Mouse (Mus musculus): ENCODE measurements around the gene Myh2. TPM values are rescaled to one million over a fixed set of nuclear protein-coding genes. Genes with fewer than 3 reads are reported as not detected.

The Myh2 gene
- total RNA-seq (2015) (not detected in 2 replicates), total RNA-seq (2017) (not detected in 2 replicates)

DNA sequence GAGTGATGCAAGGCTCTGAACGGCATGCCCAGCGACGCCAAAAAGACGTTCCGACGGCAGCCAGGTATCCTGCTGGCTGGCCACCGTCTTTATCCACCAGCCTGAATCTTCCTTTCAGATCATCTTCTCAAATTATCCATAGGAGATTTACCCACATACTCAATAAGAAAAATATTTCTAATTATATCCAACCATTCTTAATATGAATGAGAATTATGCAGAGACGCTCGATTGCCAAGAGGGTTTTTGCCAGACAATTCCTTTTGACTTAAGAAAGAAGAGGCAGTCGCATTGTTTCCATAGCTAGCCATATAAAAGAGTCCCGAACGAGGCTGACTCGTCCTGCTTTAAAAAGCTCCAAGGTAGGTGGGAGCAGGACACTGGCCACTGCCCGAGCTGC, at the start of gene Myh2:
Gene Myh2, plus strand, starts transcription at position 301 of the 400 bp plus-strand sequence.
- no peak for ATAC-seq (ENCODE audit: poor library complexity, severe bottlenecking)

DNA sequence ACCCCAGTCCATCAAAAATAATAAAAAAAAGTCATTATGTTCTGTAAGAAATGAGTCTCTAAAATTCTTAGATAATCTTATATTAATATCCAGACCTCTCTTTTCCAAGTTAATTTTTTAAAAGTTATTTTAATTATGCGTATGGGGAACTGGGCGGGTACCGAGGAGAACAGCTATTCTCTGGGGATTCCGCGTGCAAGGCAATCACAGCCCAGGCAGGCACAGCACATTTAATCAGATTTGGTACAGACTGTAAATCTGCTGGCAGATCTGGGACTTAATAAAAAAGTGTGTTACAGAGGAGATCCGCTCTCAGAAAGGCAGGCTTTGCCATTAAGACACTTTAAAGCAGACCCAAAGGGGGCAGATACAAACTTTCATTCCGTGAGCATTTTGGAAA, 45.9 kb upstream of the Myh2 start:
- ATAC-seq (ENCODE audit: poor library complexity, severe bottlenecking): no peak

DNA sequence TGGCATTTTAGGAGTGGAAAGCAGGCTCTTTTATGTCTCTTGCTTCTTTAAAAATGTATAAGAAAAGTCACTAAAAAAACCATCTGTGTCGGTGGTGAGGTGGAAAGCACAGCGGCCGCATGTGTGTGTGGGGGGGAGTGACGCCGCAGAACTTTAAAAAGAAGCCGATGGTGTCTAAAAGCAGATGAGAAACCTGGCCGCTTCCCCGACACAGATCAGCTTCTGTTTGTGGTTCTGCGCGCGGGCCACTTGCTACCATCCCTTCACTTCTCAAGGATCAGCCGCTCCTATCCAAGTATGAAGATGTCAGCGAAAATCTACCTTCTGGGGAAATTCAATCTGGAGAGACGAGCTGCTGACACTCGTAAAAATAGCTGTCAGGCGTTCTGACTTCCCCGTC, 45.5 kb upstream of the Myh2 start:
- ATAC-seq (ENCODE audit: poor library complexity, severe bottlenecking): no peak

DNA sequence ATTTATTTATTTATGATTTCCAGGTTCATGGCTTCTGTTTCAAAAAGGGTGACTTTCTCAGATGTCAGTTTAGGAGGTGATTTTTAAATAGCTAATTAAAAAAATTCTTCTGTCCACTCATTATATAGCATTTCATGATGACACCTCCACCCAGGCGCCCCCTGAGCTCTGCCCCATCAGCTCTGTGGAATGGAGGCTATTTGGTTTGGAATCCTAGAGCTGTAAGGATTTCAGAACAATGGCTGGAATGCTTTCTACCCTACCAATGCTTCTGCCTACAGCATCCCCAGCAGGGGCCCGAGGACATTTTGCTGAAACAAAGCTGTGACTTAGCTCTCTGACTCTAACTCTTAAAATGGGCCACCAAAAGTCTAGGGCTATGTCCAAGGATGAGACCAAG, 37.3 kb upstream of the Myh2 start:
- ATAC-seq (ENCODE audit: poor library complexity, severe bottlenecking): no peak

DNA sequence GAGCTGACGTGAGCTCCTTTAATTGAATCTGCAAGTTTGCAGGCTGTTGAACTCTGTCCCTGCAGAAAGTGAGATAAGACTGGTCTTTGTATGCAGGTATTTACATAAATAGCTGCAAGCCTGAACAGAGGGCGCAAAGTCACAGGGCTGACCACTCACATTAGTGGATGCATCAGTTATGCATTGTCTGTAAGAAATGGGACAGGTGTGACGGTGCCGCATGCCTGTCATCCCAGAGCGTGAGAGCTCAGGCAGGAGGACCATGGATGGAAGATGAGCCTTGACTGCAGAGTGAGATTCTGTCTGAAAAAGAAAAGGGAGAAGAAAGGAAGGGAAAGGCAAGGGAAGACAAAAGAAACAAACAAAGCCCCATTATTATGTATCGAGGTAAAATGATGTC, 36.2 kb upstream of the Myh2 start:
- no peak for ATAC-seq (ENCODE audit: poor library complexity, severe bottlenecking)

DNA sequence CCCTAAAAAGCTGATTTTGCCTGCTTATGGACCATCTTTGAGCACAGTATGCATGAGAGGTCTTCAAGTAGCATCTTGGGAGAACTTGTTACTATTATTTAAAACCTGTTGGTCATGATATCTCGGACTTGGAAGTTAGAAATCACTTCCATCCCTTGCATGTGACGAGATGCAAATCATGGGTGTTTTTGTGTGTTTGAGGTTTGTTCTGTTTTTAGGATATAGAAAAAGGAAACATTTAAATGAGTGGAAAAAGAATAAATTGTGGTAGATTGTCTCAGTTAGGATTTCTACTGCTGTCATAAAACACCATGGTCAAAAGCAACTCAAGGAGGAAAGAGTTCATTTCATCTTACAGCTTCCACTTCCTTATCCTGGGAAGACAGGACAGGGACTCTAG, 35.3 kb upstream of the Myh2 start:
- ATAC-seq (ENCODE audit: poor library complexity, severe bottlenecking): no peak

DNA sequence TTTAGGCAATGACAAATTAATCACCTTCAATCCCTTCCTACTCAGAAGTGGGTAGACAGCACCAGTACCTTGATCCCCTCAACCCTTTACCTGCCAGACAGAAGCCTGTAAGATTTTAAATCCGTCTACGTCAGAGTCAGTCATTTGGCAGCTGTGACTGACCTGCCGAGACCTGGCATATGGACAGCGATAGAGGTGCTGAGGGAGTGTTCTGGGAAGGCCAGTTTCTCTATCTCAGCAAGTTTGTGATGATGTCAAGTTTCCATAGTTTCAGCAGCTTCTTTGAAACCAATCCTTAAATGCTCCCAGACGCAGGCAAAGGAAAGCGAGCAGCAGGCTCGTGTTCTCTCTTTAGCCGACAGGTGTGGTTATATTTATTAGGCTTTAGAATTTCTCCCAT, 31.3 kb upstream of the Myh2 start:
- no peak for ATAC-seq (ENCODE audit: poor library complexity, severe bottlenecking)

DNA sequence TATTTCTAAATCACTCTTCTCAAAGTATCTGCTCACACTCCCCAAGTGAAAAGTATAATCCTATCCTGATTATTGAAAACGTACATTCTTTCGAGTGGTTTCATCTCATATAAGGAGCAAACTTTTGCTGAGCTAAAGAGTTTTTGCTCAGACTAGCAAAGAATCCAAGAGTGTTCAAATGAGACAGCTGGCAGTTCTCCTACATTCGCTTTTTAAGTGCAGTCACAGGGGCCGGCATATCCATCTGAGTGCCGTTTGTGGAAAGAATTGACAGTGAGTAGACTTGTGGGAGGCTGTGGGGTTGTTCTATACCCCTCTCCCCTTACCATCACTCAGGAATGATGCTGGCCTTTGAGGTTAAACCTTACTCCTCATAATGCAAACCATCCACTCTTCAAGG, 30.7 kb upstream of the Myh2 start:
- no peak for ATAC-seq (ENCODE audit: poor library complexity, severe bottlenecking)

DNA sequence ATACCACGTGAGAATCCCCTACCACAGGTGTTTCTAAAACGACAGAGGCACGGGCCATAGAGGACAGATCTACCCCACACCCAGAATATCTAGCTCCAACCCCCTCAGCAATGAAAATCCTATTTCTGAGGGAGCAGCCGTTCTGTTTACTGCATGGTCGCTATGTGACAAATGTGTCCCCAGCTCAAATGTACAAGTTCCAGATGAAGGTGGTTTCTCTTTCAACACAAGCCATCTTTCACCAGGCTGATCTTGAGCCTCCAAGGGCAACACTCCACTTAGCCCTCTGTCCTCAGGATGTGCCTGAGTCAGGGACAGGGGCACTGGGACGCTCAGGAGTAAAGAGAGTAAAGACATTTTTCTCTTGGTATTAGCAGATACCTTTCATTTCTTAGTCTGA, 29.8 kb upstream of the Myh2 start:
- ATAC-seq (ENCODE audit: poor library complexity, severe bottlenecking): no peak

DNA sequence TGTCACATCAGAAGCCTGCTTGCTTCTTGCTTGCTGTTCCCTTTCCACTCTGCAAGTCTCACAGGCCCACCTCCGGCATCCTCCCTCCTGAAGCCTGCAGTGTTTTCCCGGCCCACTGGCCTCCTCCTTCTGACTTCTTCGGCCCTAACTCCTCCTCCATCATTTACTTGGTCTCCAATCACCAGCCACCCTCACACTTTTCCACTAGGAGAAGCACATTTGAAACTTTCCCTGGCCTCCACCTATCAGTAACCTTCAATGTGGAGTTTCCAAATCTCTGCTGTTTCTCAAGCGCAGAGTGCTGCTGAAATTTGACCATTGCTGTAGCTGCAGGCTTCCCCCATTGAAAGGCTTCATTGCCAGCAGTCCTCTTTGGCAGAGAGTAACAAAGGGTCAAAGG, 28.8 kb upstream of the Myh2 start:
- ATAC-seq (ENCODE audit: poor library complexity, severe bottlenecking): no peak

DNA sequence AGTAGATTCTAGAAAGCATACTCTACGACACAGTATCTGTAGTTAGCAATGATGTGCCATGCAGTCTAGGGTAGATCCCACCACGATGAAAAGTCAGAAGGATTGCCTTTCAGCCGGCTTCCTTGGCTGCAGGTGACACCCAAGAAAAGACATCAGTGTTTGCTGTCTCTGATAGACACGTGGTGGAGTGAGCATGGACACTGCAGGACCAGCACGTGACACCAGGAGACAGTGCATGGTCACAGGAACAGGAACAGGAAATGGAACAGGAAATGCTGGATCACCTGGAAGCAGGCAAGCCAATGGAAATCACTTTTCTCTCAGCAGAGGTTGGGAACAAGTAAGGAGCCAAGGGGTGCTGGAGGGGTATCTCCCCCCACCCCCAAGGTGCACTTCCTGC, 27.8 kb upstream of the Myh2 start:
- ATAC-seq (ENCODE audit: poor library complexity, severe bottlenecking): no peak

DNA sequence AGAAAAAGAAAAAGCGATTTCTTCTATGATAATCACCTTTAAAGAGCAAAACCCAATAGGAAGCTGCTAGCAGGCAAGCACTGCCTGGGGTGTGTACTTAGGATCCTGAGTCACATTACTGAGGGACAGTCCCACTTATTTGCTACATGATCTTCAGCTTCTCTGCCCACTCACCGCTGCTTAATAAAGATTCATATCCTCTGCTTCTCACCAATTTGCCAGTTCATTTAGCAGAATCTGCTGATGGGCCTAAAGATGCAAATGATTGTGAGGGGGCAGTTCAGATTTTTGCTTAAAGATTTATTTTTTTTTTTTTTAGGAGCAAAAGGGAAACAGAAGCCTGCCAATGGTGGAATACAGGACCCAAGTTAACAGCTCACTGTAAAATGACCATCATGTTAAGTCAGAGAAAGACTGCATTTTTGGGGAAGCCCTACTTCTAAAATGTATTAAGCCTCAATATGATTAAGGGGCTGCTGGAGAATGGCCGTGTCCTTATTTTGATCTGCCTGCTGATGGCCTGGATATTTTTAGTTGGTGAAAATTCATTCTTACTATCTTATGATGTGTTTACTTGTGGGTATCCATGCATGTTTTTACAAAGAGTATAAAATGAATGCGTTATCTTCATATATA, 26.8 kb upstream of the Myh2 start:
- ATAC-seq (ENCODE audit: poor library complexity, severe bottlenecking): no peak

DNA sequence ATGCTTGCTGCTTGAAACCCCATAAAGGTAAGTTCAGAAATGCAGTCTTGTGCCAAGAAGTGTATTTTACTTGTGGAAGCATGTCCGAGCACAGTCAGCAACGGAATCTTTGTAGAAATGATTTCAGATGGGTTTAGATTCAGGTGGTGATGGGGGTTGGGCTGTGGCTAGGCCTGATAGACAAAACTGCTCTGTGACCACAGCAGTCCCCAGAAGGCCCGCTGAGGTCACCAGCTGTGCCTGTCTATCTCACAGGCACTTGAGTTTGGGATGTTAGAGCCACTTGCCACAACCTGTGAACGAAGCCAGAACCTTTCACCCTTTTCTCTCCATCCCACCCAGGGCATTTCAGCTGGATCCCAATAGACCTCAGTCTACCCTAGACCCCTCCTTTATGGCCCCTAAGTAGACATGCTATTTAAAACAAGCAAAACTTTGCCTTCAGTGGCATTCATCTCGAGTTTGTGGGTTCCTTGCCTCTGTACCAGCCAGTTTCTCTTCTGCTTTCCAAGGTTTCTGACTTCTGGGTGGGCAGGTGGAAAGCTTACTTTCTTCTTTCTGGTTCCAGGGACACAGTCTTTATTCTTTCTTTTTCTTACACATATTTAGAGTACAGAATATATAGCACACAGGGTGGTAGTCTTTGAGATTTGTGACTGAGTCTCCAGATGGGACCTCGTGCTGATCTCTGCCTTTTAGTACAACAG, 26.1 kb upstream of the Myh2 start:
- ATAC-seq (ENCODE audit: poor library complexity, severe bottlenecking): no peak

DNA sequence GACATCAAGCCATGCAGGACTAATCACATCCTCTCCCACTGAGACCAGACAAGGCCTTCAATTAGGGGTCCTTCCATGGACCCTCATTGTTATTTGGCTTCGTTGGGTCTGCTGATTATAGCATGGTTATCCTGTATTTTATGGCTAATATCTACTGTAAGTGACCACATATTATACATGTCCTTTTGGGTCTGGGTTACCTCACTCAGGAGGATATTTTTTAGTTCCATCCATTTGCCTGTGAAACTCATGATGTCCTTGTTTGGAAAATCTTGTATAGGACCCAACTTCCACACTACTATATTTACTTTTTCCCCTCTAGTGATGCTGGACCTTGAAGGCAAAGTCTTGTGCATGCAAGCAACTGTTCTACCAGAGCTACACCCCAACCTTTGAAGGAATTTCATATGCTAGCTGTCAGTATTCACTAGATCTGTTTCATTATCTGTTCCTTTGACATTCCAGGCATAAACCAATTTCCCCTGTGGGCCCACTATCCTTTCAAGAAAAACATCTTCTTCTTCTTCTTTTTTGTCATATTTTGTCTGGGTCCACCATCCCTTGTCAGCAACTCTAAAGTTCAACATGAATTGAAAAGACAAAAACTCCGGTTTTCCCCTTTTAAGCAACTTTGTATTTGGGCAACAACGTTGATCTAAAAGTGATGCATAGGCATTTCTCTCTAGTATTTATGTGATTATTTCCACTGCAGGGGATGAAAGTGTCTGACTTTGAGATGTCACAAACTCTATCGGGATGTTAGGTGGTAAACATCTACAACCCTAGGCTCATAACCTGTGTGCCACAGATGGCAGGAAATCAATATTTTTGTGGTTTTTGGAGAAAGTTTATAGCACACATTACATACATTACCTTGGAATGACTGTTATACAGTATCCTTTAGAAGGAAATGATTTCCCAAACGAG, 25.1 kb upstream of the Myh2 start:
- no peak for ATAC-seq (ENCODE audit: poor library complexity, severe bottlenecking)

DNA sequence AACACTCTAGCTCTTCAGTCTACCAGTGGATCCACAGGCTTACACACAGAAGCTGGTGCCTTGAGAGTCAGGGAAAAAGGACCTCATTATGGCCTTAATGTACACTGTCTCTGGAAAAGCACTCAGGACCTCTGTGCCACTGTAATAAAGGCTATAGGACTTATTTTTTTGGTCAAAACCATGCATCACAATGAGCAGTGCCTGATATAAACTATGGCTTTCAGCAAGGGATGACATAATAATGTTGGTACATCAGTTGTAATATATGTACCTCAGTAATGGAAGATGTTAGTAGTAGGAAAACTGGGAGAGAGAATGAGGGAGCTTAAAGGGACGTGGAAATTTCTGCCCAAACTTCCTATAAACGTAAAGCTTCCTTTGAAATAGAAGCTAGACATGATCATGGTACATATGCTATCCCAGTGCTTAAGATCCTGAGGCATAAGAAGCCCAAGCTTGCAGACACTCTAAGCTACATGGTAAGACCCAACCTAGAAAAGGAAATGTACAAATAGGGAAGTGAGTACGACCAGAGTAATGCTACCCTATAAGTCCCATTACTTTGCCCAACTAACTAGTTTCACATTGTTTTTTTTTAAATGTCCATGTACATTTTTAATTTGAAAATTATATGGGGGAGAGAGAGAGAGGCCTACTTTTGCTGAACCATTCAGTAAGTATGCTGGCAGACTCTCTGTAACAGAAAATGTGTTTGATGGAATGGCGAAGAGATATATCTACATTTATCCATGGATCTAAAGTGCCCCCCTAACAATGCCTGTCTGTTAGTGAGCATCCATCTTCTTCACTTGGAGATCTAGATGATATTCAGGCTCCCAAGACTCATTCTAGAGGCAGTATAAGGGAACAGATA, 24.2 kb upstream of the Myh2 start:
- ATAC-seq (ENCODE audit: poor library complexity, severe bottlenecking): no peak

DNA sequence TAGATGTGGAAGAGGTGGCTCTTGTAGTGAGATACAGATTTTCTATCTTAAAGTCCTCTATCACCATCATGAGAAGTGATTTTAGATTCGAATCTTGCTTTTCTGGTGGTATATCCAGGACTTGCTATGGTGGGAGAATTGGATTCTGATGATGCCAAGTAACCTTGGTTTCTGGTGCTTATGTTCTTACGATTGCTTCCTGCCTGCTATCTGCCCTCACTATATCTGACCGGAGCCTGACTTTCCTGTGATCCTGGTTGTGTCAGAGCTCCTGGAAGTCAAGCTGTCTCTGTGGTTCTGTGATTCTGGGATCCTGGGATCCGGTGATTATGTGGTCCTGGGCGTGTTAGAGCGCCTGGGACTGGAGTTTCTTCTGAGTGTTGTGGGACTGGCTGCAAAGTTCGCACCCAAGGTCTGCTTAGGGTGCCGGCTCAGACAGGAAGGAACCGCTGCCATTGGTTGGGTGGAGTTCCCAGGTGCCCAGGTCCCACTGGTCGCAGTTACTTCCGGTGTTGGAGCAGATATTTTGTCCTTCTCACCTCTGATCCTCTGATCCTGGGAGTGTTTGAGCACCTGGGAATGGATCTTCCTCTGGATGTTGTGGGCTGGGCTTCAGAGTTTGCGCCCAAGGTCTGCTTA, 23.4 kb upstream of the Myh2 start:
- no peak for ATAC-seq (ENCODE audit: poor library complexity, severe bottlenecking)

DNA sequence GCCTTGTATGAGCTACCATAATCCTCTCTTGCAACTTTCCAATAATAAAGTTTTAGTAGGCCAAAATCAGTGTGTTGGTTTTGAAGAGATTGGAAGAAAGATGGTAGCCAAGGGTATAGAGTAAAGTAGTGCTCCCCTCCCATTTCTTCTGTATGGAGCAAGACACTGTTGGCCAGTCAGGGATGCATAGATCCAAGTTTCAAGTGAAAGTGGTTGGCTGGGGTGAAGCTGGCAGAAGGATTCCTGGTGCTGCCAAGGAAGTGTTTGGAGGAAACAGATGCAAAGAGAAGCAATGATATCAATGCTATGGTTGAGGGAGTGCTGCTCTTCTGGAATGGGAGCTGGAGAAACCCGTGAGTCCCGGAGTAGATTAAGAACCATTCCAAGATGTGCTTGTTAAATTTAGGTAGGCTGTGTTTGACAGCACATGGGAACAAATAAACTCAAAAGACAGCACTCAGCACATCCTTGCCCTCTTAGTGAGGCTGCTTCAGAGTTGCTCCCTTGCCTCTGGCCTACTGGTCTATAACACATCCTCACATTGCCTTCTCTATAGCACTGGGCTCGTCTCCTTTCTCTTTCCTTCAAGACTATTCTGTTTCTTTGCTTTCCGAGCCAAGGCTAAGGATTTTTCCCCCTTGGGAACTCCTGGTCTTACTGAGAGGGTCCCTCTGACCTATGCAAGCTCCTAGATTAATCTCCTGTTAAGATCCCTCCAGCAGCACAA, 22.4 kb upstream of the Myh2 start:
- ATAC-seq (ENCODE audit: poor library complexity, severe bottlenecking): no peak

DNA sequence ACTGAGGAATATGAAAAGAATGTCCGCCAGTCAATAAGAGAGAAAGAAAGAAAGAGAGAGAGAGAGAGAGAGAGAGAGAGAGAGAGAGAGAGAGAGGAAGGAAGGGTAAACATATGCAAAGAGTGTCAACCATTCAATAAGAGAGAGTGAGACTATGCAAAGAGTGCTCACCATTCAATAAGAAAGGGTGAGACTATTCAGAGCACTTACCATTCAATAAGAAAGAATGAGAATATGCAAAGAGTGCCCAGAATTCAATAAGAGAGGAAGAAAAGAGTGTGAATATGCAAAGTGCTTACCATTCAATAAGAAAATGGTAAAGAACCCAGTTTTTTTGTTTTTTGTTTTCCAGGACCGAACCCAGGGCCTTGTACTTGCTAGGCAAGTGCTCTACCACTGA, 20.6 kb upstream of the Myh2 start:
- no peak for ATAC-seq (ENCODE audit: poor library complexity, severe bottlenecking)

DNA sequence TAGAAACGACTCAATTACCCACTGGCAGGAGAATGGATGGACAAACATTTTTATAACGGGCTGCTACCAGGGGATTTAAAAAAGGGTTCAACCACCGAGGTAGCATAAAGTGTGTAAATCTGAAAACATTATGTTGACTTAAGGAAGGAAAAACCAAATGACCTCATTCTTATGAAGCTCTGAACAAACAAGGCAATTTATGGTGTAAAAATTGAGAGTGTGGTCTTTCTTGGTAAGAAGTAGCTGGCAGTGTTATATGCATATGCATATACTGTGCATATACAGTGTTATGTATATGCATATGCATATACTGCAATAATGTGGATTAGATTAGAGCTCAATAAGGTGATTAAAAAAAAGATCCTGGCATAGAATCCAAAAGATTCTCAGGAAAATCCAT, 19.7 kb upstream of the Myh2 start:
- no peak for ATAC-seq (ENCODE audit: poor library complexity, severe bottlenecking)

All from megakaryocyte, adult 5-6 weeks (primary cell).